9 mouse cellular contexts compared by ENCODE assay signal in the genomic region with DNA sequence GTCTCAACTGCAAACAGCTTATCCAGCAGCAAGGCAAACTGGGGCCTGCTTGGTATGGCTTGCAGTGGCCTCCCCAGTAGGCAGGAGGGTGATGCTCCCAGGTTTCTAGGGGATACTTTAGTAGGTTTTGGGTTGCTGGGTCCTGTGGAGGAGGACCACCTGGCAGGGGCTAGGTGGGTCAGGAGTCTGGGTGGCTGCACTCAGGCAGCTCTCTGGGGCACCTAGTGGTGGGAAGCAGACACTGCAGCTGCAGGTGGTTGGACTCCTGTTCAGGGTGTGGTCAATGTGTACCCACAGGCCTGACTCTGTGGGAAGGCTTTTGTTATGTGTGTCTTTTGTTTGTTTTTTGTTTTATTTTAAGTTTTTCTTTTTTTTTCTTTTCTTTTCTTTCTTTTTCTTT. TPM values are rescaled to one million over a fixed set of nuclear protein-coding genes. Genes with fewer than 3 reads are reported as not detected.
DNase-seq lines count a peak whose midpoint lies in the region; ATAC-seq and TF ChIP-seq lines count a peak whose summit lies in the region.
"Had no signal": no experiment of that assay in that cellular context is flagged by ENCODE, and none has a peak within 500 bp of the region (broad histone marks: within the 10 kb centered on the region; RNA-seq: fewer than 3 reads in every experiment).

No protein-coding gene starts in this region.

- no peak for ATAC-seq in cerebellum, adult (ENCODE audit: insufficient number of reproducible peaks, low FRiP score, low TSS enrichment)

- no peak for TF ChIP-seq POLR2A in lung, adult 2 months (IDR thresholded peaks at IDR 0.05; ENCODE audit: borderline replicate concordance, extremely low read depth, low read depth, low read length)

- H3K4me3 ChIP-seq in lung, adult 2 months (replicated peaks; ENCODE audit: extremely low read depth, low read depth, low read length) = no peak overlapping the region
- H3K4me3 ChIP-seq: myocyte had no signal

- peaks cover 10% of the 10 kb centered on the region; the same call in 1 of the 2 replicates for H3K4me1 ChIP-seq in lung, adult 2 months (ENCODE audit: control insufficient read depth, insufficient read depth, low read length)

- peak; percentile 48 to 64 for DNase-seq in cerebellum, postnatal 25 days
- DNase-seq in ovary, postnatal 36 days (ENCODE audit: low spot score) = peak; percentile 52
- no peak for DNase-seq in ovary, postnatal 10 days (ENCODE audit: low spot score)
- peak; percentile 65 for DNase-seq in embryo, embryonic 10.5 days (ENCODE audit: low spot score)
- no peak for DNase-seq in lung, adult 2 months
- peak; percentile 81 for DNase-seq in thymus, postnatal 14 days
- no peak for DNase-seq in frontal cortex, postnatal 14 days (ENCODE audit: low spot score in 2 of 2)

- TF ChIP-seq CTCF in lung, adult 2 months (IDR thresholded peaks at IDR 0.05; ENCODE audit: insufficient read depth, low read length) = peak; percentile 81

RNA-seq across cellular contexts. Expression of a gene that starts 17.7 kb away (rescaled TPM):
- polyA plus RNA-seq in lung, adult 2 months (2012; rRNA removed) = 9.8 and 16.3 TPM in 2 replicates

RNA-seq across cellular contexts. Expression of a gene that starts 18.8 kb away (rescaled TPM):
- 8.1 and 12.7 TPM in 2 replicates for polyA plus RNA-seq in lung, adult 2 months (2012; rRNA removed)

RNA-seq across cellular contexts. Expression of a gene that starts 24.2 kb away (rescaled TPM):
- polyA plus RNA-seq in lung, adult 2 months (2012; rRNA removed) = 5.4 and 6.2 TPM in 2 replicates
- polyA plus RNA-seq: myocyte had no signal

RNA-seq across cellular contexts. Expression of a gene that starts 43.4 kb away (rescaled TPM):
- polyA plus RNA-seq in lung, adult 2 months (2012; rRNA removed) = 118 and 125 TPM in 2 replicates

Comparison
In these comparisons a context has a peak if more than half of its experiments do, and no peak if none do; other contexts are left out.
1. DNase-seq: peak in cerebellum, postnatal 25 days (2 of 2), ovary, postnatal 36 days (single experiment), embryo, embryonic 10.5 days (single experiment) and thymus, postnatal 14 days (single experiment); none in ovary, postnatal 10 days (single experiment), lung, adult 2 months (single experiment) and frontal cortex, postnatal 14 days (0 of 2).